Mouse (Mus musculus) CH12.LX (cell line): ENCODE measurements around the gene Gramd1a. TPM values are rescaled to one million over a fixed set of nuclear protein-coding genes. Genes with fewer than 3 reads are reported as not detected.
A peak's percentile ranks its signal among the peaks of the same experiment; 100 is the strongest.

Experiments used
- DNase-seq: peaks from one replicate; pipeline ENCODE4 v3.0.0-alpha.2; 2013; ENCODE audit errors: extremely low read depth
- H3K27ac ChIP-seq: 2 replicates; pipeline ENCODE4 v1.5.1; 2012; ENCODE audit warnings: low read depth, mild to moderate bottlenecking, control low read depth, moderate library complexity; ENCODE audit not compliant: insufficient read depth
- H3K27me3 ChIP-seq: replicated peaks from 2 replicates; pipeline ENCODE3; 2012; ENCODE audit warnings: inconsistent platforms
- H3K36me3 ChIP-seq, 2 experiments: replicated peaks in 1 of 2; 2 replicates each; pipeline versions ENCODE3 to v1.6.1; 2012; ENCODE audit warnings: inconsistent platforms in 1 of 2, low read length in 1 of 2, mild to moderate bottlenecking in 1 of 2, mixed read lengths in 1 of 2, moderate library complexity in 1 of 2; ENCODE audit not compliant: control insufficient read depth in 1 of 2, insufficient read depth in 1 of 2
- H3K4me1 ChIP-seq, 2 experiments: 2 replicates each; pipeline ENCODE4 v1.6.1; 2012; ENCODE audit warnings: inconsistent platforms in 1 of 2, moderate library complexity in 1 of 2; ENCODE audit not compliant: insufficient read depth in 2 of 2, control insufficient read depth in 1 of 2
- H3K4me2 ChIP-seq: 2 replicates; pipeline ENCODE4 v1.6.1; 2012; ENCODE audit warnings: low read depth, mild to moderate bottlenecking, control low read depth; ENCODE audit not compliant: poor library complexity, insufficient read depth, severe bottlenecking
- H3K4me3 ChIP-seq, 3 experiments: fragments of 150-350 bp in 1 of 3; sonication (generic) in 1 of 3; replicated peaks in 1 of 3; 2 replicates each; pipeline versions ENCODE3 to v1.5.1; 2011 to 2012; ENCODE audit warnings: low read depth in 2 of 3, low read length in 2 of 3, mild to moderate bottlenecking in 2 of 3, moderate library complexity in 2 of 3, control low read depth in 1 of 3, improper control_type of control experiment in 1 of 3, inconsistent platforms in 1 of 3, mixed read lengths in 1 of 3; ENCODE audit not compliant: poor library complexity in 1 of 3
- H3K79me2 ChIP-seq: replicated peaks from 2 replicates; pipeline ENCODE4 v1.6.1; 2012; ENCODE audit warnings: mild to moderate bottlenecking, moderate library complexity; ENCODE audit not compliant: control insufficient read depth, poor library complexity, insufficient read depth, severe bottlenecking; ENCODE audit errors: extremely low read depth
- H3K9ac ChIP-seq: 2 replicates; pipeline ENCODE4 v1.6.1; 2012; ENCODE audit warnings: low read depth, mild to moderate bottlenecking, control low read depth, moderate library complexity; ENCODE audit not compliant: insufficient read depth
- H3K9me3 ChIP-seq: replicated peaks from 2 replicates; pipeline ENCODE3; 2012; ENCODE audit warnings: low read length, inconsistent platforms, mixed read lengths
- BHLHE40 ChIP-seq: IDR thresholded peaks from 2 replicates; pipeline ENCODE4 v1.6.1; 2011; ENCODE audit warnings: mild to moderate bottlenecking, low read depth, low read length, improper control_type of control experiment
- CHD1 ChIP-seq: IDR thresholded peaks from 2 replicates; pipeline ENCODE4 v1.6.1; 2012; ENCODE audit warnings: low read depth, low read length, improper control_type of control experiment, inconsistent platforms
- CTCF ChIP-seq, 2 experiments: IDR thresholded peaks in 1 of 2; conservative IDR thresholded peaks in 1 of 2; 2 replicates each; pipeline ENCODE4 v1.5.1; 2011 to 2012; ENCODE audit warnings: low read depth in 2 of 2, low read length in 2 of 2, improper control_type of control experiment in 1 of 2, inconsistent platforms in 1 of 2, mild to moderate bottlenecking in 1 of 2, moderate library complexity in 1 of 2
- E2F4 ChIP-seq: IDR thresholded peaks from 2 replicates; pipeline ENCODE4 v1.6.1; 2011; ENCODE audit warnings: low read depth, low read length, improper control_type of control experiment; ENCODE audit not compliant: insufficient replicate concordance
- ETS1 ChIP-seq: conservative IDR thresholded peaks from 2 replicates; pipeline ENCODE4 v1.6.1; 2012; ENCODE audit warnings: low read depth, mild to moderate bottlenecking, inconsistent platforms, low read length, improper control_type of control experiment, moderate library complexity
- GABPA ChIP-seq: IDR thresholded peaks from 2 replicates; pipeline ENCODE4 v1.6.1; 2012; ENCODE audit warnings: low read depth, low read length, improper control_type of control experiment, inconsistent platforms; ENCODE audit not compliant: insufficient replicate concordance
- HCFC1 ChIP-seq: IDR thresholded peaks from 2 replicates; pipeline ENCODE4 v1.6.1; 2012; ENCODE audit warnings: low read depth, mild to moderate bottlenecking, inconsistent platforms, low read length, improper control_type of control experiment
- KAT2A ChIP-seq: IDR thresholded peaks from 2 replicates; pipeline ENCODE4 v1.6.1; 2012; ENCODE audit warnings: low read length, improper control_type of control experiment, inconsistent platforms; ENCODE audit not compliant: insufficient replicate concordance
- MAFK ChIP-seq: IDR thresholded peaks from 2 replicates; pipeline ENCODE4 v1.6.1; 2011; ENCODE audit warnings: low read length, improper control_type of control experiment; ENCODE audit not compliant: insufficient replicate concordance
- MAZ ChIP-seq: IDR thresholded peaks from 2 replicates; pipeline ENCODE4 v1.6.1; 2012; ENCODE audit warnings: low read depth, mild to moderate bottlenecking, inconsistent platforms, low read length, improper control_type of control experiment, moderate library complexity
- MEF2A ChIP-seq: IDR thresholded peaks from 2 replicates; pipeline ENCODE4 v1.6.1; 2014; ENCODE audit warnings: low read depth, mild to moderate bottlenecking, inconsistent platforms, low read length, improper control_type of control experiment, borderline replicate concordance
- NRF1 ChIP-seq: IDR thresholded peaks from 2 replicates; pipeline ENCODE4 v1.6.1; 2014; ENCODE audit warnings: low read depth, mild to moderate bottlenecking, inconsistent platforms, low read length, improper control_type of control experiment, moderate library complexity
- PAX5 ChIP-seq: IDR thresholded peaks from 2 replicates; pipeline ENCODE4 v1.6.1; 2012; ENCODE audit warnings: low read length, inconsistent platforms, mixed read lengths
- POLR2A ChIP-seq: IDR thresholded peaks from 2 replicates; pipeline ENCODE4 v1.6.1; 2011; ENCODE audit warnings: low read depth, mild to moderate bottlenecking, improper control_type of control experiment, low read length
- POLR2AphosphoS2 ChIP-seq: IDR thresholded peaks from 2 replicates; pipeline ENCODE4 v1.6.1; 2011; ENCODE audit warnings: low read depth, low read length, improper control_type of control experiment
- RCOR1 ChIP-seq: conservative IDR thresholded peaks from 2 replicates; pipeline ENCODE4 v1.6.1; 2012; ENCODE audit warnings: low read depth, mild to moderate bottlenecking, inconsistent platforms, low read length, improper control_type of control experiment
- SIN3A ChIP-seq: IDR thresholded peaks from 2 replicates; pipeline ENCODE4 v1.6.1; 2012; ENCODE audit warnings: low read length, improper control_type of control experiment, inconsistent platforms
- UBTF ChIP-seq: IDR thresholded peaks from 2 replicates; pipeline ENCODE4 v1.6.1; 2012; ENCODE audit warnings: low read depth, mild to moderate bottlenecking, inconsistent platforms, low read length, improper control_type of control experiment, moderate library complexity
- USF2 ChIP-seq: conservative IDR thresholded peaks from 2 replicates; pipeline ENCODE4 v1.6.1; 2011; ENCODE audit warnings: low read depth, low read length, improper control_type of control experiment
- ZNF384 ChIP-seq: IDR thresholded peaks from 2 replicates; pipeline ENCODE4 v1.6.1; 2012; ENCODE audit warnings: low read depth, low read length, improper control_type of control experiment, inconsistent platforms
- dilution Hi-C: fragments of 300-500 bp; cut with MboI; formaldehyde crosslinking; loops from 2 replicates; pipeline ENCODE4 v1.14.3; 2020; ENCODE audit warnings: low sequenced_read_pairs; ENCODE audit not compliant: extremely low pct_unique_long_range_greater_than_20kb, extremely low pct_ligation_motif_present
- in situ Hi-C: fragments of 300-500 bp; cut with MboI; formaldehyde crosslinking; loops from 3 replicates; pipeline ENCODE4 v1.14.3; 2019; ENCODE audit warnings: low sequenced_read_pairs, low pct_ligation_motif_present, low pct_unique_long_range_greater_than_20kb, mixed read lengths
- polyA plus RNA-seq: library from polyadenylated mRNA; unstranded; fragments of >175 nt; gene quantifications from 2 replicates; pipeline ENCODE4 v1.2.1, GENCODE M21; 2012; ENCODE audit warnings: low read depth; ENCODE audit not compliant: insufficient read length
- total RNA-seq, 2 experiments: library from RNA; depleted of rRNA; stranded (reverse); fragments of 300-350 nt in 1 of 2; fragments of >200 nt in 1 of 2; gene quantifications; 2 replicates each; pipeline ENCODE4 v1.2.3; 2012 to 2014

Gramd1a gene
- total and polyA plus RNA-seq, 3 experiments, result 49.5 to 90.7 (median 86.0) TPM

GRCm38 (mm10) chr7:31109091-31109490 is 46.6 kb downstream of the Gramd1a start:
- no peak for DNase-seq
- no peaks in the 10 kb centered on the region for H3K9me3 ChIP-seq
- peak overlapping the region in 1 of 3 experiments; percentile 48 for H3K4me3 ChIP-seq
- peaks cover 35 to 77% of the 10 kb centered on the region in 2 experiments for H3K4me1 ChIP-seq
- H3K4me2 ChIP-seq, result no peak overlapping the region
- peaks cover 0 to 33% of the 10 kb centered on the region in 2 experiments for H3K36me3 ChIP-seq
- peak; percentile 27; the same call in 1 of the 2 replicates for TF ChIP-seq ZNF384
- TF ChIP-seq MAFK, result no peak
- TF ChIP-seq, all 38 proteins: peak for 1
- no peaks in the 10 kb centered on the region for H3K27me3 ChIP-seq
- in situ Hi-C loops, result no loop called here
- H3K79me2 ChIP-seq, result no peaks in the 10 kb centered on the region
- no peak overlapping the region for H3K9ac ChIP-seq
- no peak overlapping the region for H3K27ac ChIP-seq
- dilution Hi-C loops, result no loop called here

- DNase-seq, result no peak
- Histone ChIP-seq H3K9ac (no peak overlapping the region), H3K4me3 (no peak overlapping the region), H3K27ac (no peak overlapping the region), H3K4me1 (peaks cover 23 to 64% of the 10 kb centered on the region in 2 experiments), H3K9me3 (no peaks in the 10 kb centered on the region), H3K36me3 (peaks cover 0 to 46% of the 10 kb centered on the region in 2 experiments), H3K79me2 (no peaks in the 10 kb centered on the region), H3K4me2 (no peak overlapping the region), H3K27me3 (no peaks in the 10 kb centered on the region)
- TF ChIP-seq GABPA (no peak), MEF2A (no peak), POLR2A (no peak), POLR2AphosphoS2 (no peak), ETS1 (no peak), KAT2A (no peak), CHD1 (no peak), PAX5 (no peak), CTCF (conservative IDR thresholded peaks at IDR 0.05 in 1 of 2, IDR thresholded peaks at IDR 0.05 in 1 of 2; ENCODE audit: low read depth in 2 of 2, low read length in 2 of 2) (no peak), RCOR1 (no peak), MAZ (no peak), HCFC1 (no peak), UBTF (no peak), NRF1 (no peak), SIN3A (no peak), BHLHE40 (no peak), E2F4 (no peak), USF2 (no peak)
- in situ Hi-C loops (no loop called here), dilution Hi-C loops (no loop called here)
These were observed 47.9 kb downstream of the Gramd1a start for GRCm38 (mm10) chr7:31107781-31108180.
